Mouse (Mus musculus) ES-Bruce4 (cell line): Measurements from ENCODE around the gene Wdr27.

Source experiments
- CTCF ChIP-seq: IDR thresholded peaks from one replicate; pipeline ENCODE4 v1.8.1; 2011; ENCODE audit warnings: low read depth, low read length
- EP300 ChIP-seq: IDR thresholded peaks from 2 replicates; pipeline ENCODE4 v1.6.1; 2011; ENCODE audit warnings: low read depth, low read length; ENCODE audit not compliant: insufficient read depth

GRCm38 (mm10) chr17:14949161-14949827 is 6.3 kb upstream of the Wdr27 start:
- TF ChIP-seq EP300 (no peak), CTCF (no peak)
